Mouse (Mus musculus) left cerebral cortex, adult 2 months (tissue): ENCODE data around the gene Fryl. TPM values are rescaled to one million over a fixed set of nuclear protein-coding genes. Genes with fewer than 3 reads are reported as not detected.

ENCODE experiments used
- DNase-seq, 2 experiments: peaks; one replicate each; pipeline ENCODE4 v3.0.0; 2021 to 2022; ENCODE audit warnings: low spot score in 2 of 2, mixed read lengths in 1 of 2; ENCODE audit errors: extremely low spot score in 1 of 2
- H3K27ac ChIP-seq: fragments of 200-600 bp; 2 replicates; pipeline ENCODE4 v1.8.1; 2022
- H3K4me3 ChIP-seq: fragments of 200-600 bp; 2 replicates; pipeline ENCODE4 v1.8.1; 2022
- CTCF ChIP-seq: fragments of 200-600 bp; IDR thresholded peaks from 2 replicates; pipeline ENCODE4 v1.8.1; 2022; ENCODE audit warnings: antibody characterized with exemption, mild to moderate bottlenecking, moderate library complexity
- intact Hi-C: fragments of 180-260 bp; cut with DNase I; formaldehyde crosslinking; loops from one replicate; pipeline ENCODE4 v1.15.1; 2025
- total RNA-seq, 2 experiments: library from RNA; stranded (reverse); gene quantifications; 2 replicates each; pipeline ENCODE4 v1.2.3; 2021

The Fryl gene
- total RNA-seq, 2 experiments from 2014 or later: 62.7 to 81.6 TPM

DNA sequence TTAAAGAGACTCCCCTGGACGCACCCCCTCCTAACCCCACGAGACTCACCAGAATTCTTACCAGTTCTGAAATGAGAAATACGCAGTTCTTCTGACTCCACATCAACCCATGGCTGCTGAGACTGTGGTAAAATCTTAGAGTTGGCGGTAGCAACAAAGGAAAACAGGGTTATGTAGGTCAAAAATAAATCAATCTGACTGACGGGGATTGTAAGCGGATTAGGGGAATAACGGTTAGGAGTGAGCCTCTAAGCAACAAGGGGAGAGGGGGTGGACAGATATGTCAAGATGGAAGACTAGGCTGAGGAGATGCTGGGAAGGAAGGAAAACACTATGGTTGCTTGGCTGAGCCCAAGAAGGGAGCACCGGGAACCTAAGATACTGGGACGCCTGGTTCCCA is 44.0 kb downstream of the Fryl start:
- Histone ChIP-seq H3K4me3 (no peak overlapping the region), H3K27ac (no peak overlapping the region)
- TF ChIP-seq CTCF: no peak
- no peak for DNase-seq
- intact Hi-C loops: no loop called here

DNA sequence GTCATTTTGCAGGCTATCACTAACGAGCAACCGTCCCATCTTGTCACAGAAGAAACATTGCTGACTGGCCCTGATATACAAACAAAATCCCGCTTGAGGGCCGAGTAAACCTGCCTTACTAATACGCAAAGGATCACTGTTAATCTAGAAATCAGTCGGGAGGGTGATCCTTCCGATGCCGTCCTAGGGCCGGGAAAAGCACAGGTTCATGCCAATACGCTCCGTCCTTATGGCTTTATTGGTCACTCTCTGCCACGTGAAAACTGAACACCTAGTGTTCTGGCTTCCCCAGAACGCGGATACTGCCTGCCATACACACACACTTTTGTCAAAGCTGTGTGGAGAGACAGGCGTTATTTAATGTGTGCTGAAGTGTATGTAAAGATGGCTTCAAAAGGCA is 44.5 kb downstream of the Fryl start:
- Histone ChIP-seq H3K27ac (no peak overlapping the region), H3K4me3 (no peak overlapping the region)
- no peak for DNase-seq
- intact Hi-C loops: no loop called here
- no peak for TF ChIP-seq CTCF

DNA sequence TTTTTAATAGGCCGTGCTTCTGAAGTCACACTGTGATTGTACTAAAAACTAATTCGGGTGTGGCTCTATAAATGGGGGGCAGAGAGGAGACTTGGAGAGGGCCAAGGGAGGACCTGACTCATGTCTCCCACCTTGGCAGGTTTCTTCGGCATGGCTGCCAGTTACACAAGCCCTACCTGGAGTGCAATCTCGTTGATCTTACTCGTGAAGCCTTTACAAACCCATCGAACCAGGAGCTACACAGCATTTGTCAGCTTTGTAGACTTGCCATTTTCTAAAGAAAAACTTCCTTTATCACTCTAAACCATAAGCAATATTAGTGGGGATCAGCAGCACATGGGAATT is 45.5 kb downstream of the Fryl start:
- TF ChIP-seq CTCF: no peak
- H3K4me3 ChIP-seq: no peak overlapping the region
- no peak for DNase-seq
- intact Hi-C loops: no loop called here
- no peak overlapping the region for H3K27ac ChIP-seq

DNA sequence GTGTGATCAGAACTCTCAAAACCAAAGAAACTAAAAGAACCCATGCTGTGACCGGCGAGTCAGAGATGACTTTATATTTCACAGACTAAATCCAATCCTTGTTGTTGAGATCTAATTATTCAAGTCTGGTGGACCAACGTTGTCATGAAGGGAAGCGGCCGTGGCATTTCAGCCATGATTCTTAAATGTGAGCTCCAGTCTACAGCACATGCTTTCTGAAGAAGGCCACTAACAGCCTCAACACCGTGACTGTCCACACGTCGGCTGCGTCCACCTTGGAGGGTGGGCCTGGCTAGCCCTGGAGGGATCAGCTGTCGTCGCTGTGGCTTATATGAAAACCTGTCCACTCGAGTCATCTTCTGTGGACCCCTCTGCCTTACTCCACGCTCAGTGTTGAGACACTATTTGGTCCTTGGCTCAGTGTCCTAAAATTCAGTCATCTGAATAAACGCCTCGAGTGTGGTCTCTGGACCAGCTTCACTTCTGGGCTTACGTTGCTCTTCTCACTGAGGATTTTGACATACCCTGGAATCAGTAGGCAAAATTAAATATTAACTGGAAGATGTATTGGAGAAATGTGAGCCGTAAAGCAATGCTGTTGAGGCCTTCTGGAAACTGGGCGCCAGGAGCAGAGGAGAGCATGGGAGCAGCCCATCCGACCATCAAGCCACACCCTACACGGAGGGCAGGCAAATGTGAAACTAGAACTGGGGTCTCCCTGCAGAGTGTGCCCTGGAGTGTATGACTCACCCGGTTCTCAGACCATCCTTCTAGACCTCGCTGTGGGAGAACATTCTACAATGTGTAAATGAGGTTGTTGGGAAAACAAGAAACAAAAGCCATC is 46.1 kb downstream of the Fryl start:
- no peak for TF ChIP-seq CTCF

DNA sequence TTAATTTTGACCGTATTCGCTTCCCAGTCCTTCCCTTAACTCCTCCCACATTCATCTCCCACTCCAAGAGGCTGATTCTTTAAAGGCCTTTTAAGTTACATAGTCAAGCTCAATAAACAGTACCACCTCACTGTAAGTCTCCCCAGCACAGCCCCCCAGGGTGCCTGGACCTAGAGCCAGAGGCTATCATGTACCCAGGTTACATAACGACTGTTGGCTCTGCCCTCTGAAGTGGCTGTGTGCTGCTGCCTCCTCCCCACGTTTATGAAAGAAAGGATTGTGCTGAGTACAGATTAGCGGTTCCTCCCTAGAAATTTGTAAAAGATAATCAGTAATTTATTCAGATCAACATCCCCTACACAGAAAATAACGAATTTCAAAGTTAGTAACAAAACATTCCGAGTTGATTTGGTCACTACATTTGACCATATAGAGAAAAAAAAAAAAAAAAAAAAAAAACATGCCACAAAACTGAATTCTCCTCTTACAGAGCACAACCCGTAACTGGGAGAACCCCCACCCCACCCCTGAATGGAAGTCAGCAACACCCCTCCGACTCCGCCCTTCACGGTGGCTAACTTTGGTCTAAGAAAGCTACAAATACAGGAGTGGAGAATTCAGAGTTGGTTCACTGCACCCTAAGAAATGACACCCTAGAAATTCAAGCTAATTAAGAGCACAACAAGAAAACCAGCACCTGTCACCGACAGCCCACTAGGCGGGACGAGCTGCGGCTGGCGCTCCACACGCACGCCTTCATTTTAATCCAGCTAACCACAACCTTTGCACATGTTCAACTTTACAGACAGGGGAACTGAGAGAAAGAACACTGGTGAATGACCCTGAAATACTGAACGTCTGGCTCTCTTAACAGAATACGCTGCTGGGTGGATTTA is 47.0 kb downstream of the Fryl start:
- H3K27ac ChIP-seq: peak overlapping the region; percentile 1; the same call in 1 of the 2 replicates
- intact Hi-C loops: loop anchor here (5.0 kb wide), 1 partner anchor 77 kb away; no protein-coding TSS in a partner anchor
- no peak for DNase-seq

More for the DNA sequence above, 46.1 kb downstream of the Fryl start:
- H3K27ac ChIP-seq: no peak overlapping the region
- intact Hi-C loops: no loop called here
- no peak overlapping the region for H3K4me3 ChIP-seq
- peak in 1 of 2 experiments; percentile 4 for DNase-seq

DNA sequence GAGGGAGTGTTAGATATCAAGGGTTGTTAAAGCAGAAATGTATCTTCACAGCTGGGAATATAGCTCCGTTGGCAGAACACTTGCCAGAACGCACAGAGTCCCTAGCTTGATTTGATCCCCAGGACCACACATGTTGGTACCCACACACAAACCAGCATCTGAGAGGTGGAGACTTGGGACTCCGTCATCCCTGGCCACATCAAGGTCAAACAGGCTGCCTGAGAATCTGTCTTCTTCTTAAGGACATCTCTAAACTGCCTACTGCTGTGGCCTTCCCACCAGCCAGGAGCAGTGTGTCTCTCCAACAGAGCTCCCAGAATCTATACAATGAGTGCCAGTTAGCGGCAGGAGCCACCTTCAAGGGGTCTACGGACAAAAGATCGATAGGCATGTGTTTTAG is 47.8 kb downstream of the Fryl start:
- H3K27ac ChIP-seq: peak overlapping the region; percentile 1; the same call in 1 of the 2 replicates
- H3K4me3 ChIP-seq: no peak overlapping the region
- intact Hi-C loops: loop anchor here (5.0 kb wide), 1 partner anchor 76 kb away; no protein-coding TSS in a partner anchor
- no peak for TF ChIP-seq CTCF
- DNase-seq: no peak

More for the DNA sequence above, 47.0 kb downstream of the Fryl start:
- no peak overlapping the region for H3K4me3 ChIP-seq
- no peak for TF ChIP-seq CTCF

DNA sequence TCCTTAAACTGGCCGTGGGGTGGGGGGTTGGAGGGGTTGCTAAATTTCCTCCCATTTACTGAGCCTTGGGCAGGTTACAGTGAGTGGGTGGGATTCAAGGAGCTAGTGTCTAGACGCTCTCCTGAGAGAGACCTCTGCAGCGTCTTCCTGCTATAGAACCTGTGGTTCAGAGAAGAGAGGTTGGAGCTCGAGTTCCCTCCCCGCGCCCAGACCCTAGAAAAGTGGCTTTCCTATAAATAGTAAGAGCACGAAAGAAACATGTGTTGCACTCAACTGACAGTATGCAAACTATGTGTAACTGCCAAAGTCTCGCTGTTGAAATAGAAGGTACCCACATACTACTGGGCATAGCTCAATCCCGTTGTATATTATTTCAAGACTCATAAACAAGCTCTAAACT is 49.7 kb downstream of the Fryl start:
- Histone ChIP-seq H3K4me3 (no peak overlapping the region), H3K27ac (peak overlapping the region; percentile 17; the same call in 1 of the 2 replicates)
- DNase-seq: no peak
- intact Hi-C loops: loop anchor here (5.0 kb wide), 1 partner anchor 74 kb away; no protein-coding TSS in a partner anchor
- TF ChIP-seq CTCF: no peak

DNA sequence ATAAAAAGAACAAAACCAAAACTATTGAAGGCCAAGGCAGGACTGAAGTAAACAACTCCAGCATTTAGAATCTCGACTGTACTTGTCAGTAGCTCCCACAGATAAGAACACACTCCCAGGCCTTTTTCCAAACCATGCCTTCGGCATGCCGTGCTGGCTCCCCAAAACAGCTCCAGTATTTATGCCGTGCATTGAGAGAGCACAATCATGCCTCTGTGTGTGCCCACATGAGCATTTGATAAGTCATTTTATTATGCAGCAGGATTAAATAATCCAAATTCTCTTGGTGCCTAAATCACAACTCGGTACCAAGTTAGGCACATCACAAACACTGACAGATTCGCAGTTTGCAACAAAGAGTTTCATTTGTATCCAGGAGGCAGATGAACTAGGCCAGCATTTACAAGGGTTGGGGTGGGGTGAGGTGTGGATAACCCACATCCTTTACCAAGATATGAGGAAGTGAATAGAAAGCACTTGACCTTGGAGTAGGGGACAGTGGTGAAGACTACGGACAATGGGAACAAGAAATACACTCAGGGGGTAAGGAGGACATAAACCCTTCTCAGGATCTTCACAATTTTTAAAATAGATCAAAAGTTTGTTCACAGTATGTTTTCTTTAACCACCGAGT is 50.3 kb downstream of the Fryl start:
- intact Hi-C loops: loop anchor here (5.0 kb wide), 1 partner anchor 74 kb away; no protein-coding TSS in a partner anchor
- no peak for DNase-seq
- TF ChIP-seq CTCF: no peak
- no peak overlapping the region for H3K27ac ChIP-seq
- H3K4me3 ChIP-seq: no peak overlapping the region

DNA sequence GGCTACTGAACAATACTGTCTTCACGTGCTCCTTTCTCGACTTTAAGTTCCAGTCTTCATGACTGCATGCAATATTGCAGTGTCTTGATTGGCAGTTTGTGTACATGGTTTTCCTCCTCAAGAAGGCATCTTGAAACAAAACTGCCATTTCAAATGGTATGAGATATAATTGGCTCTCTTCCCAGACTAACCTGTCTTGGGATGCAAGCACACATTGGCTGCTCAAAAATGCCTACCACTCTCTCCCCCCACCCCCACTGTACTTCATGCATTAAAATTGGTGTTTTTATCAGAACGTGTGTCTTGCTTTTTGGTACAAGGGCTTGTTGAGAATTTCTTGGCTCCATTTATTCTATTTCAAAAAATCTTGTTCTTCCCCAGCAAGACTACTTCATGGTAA is 51.4 kb downstream of the Fryl start:
- TF ChIP-seq CTCF: no peak
- DNase-seq: no peak
- Histone ChIP-seq H3K4me3 (no peak overlapping the region), H3K27ac (no peak overlapping the region)
- intact Hi-C loops: loop anchor here (5.0 kb wide), 1 partner anchor 73 kb away; no protein-coding TSS in a partner anchor

DNA sequence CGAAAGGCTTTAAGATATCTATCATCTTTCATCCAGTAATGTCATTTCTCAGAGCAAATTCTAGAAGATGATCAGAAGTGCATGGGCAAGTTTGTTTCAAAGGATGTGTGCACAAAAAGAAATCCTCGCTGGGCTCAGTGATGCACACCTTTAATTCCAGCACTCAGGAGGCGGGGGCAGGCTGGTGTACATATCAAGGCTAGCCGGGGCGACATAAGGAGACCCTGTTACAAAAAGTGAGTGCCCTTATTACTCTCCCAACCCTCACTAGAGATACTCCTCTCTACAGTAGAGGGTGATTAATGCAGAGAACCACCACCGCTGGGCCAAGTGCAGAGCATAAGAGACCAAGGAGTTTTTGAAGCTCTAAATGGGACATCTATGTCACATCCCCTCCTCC is 53.9 kb downstream of the Fryl start:
- no peak for TF ChIP-seq CTCF
- no peak overlapping the region for H3K27ac ChIP-seq
- H3K4me3 ChIP-seq: no peak overlapping the region
- intact Hi-C loops: no loop called here
- no peak for DNase-seq

DNA sequence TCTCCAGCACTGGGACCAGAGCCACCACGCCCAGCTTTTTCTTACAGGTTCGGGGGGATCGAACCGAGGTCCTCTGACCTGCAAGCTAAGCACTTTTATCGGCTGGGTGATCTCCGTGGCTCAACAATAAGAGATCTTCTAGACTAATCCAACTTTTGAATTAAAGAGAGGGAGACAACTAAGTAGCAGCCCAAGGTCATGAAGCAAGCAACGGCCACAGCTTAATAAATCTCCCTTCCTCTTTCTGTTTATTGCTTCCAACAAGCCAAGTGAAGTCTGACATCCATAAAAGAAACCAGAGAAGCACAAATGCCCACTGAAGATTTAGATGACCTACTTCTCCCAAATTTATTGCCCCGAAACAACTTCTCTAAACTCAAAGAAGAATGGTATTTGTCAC is 54.3 kb downstream of the Fryl start:
- no peak for DNase-seq
- no peak for TF ChIP-seq CTCF
- H3K27ac ChIP-seq: no peak overlapping the region
- no peak overlapping the region for H3K4me3 ChIP-seq
- intact Hi-C loops: no loop called here
